Mouse (Mus musculus) forebrain, embryonic 11.5 days (tissue): ENCODE measurements at regions not wholly inside any gene's neighbourhood (a gene's known extent, or its start where the extent isn't known, plus 50 kb on each side); places are given as distances from the start of the nearest gene placed in this dataset.

Experiments
- ATAC-seq: fragments of 200-750 bp; cut with Nextera tagmentation; replicated peaks from 2 replicates; pipeline ENCODE4 v1.8.0; 2017; ENCODE audit warnings: moderate TSS enrichment; ENCODE audit not compliant: low FRiP score
- DNase-seq: peaks from one replicate; pipeline ENCODE4 v3.0.0-alpha.2; 2017; ENCODE audit warnings: low spot score
- H3K27ac ChIP-seq: fragments of 300-500 bp; sonication (generic); 2 replicates; pipeline ENCODE4 v1.5.1; 2014; ENCODE audit warnings: low read depth, low read length
- H3K27me3 ChIP-seq: fragments of 300-500 bp; sonication (generic); 2 replicates; pipeline ENCODE4 v1.6.1; 2014; ENCODE audit warnings: mild to moderate bottlenecking, low read length, mixed read lengths; ENCODE audit not compliant: control insufficient read depth, insufficient read depth
- H3K36me3 ChIP-seq: fragments of 300-500 bp; sonication (generic); 2 replicates; pipeline ENCODE4 v1.6.1; 2014; ENCODE audit warnings: mild to moderate bottlenecking, low read length, moderate library complexity, mixed read lengths; ENCODE audit not compliant: control insufficient read depth, insufficient read depth
- H3K4me1 ChIP-seq: fragments of 300-500 bp; sonication (generic); replicated peaks from 2 replicates; pipeline ENCODE4 v1.6.1; 2014; ENCODE audit warnings: low read length, mixed read lengths; ENCODE audit not compliant: control insufficient read depth, insufficient read depth
- H3K4me2 ChIP-seq: fragments of 300-500 bp; sonication (generic); 2 replicates; pipeline ENCODE4 v1.6.1; 2014; ENCODE audit warnings: low read depth, mild to moderate bottlenecking, low read length, moderate library complexity, mixed read lengths; ENCODE audit not compliant: severe bottlenecking
- H3K4me3 ChIP-seq: fragments of 300-500 bp; sonication (generic); 2 replicates; pipeline ENCODE4 v1.5.1; 2014; ENCODE audit warnings: low read depth, low read length
- H3K9ac ChIP-seq: fragments of 300-500 bp; sonication (generic); 2 replicates; pipeline ENCODE4 v1.6.1; 2014; ENCODE audit warnings: low read length
- H3K9me3 ChIP-seq: fragments of 300-500 bp; sonication (generic); 2 replicates; pipeline ENCODE4 v1.6.1; 2016; ENCODE audit warnings: low read length, mixed read lengths; ENCODE audit not compliant: control insufficient read depth
- WGBS: fragments of 180-500 bp; shearing (Covaris S2); extraction: QIAGEN DNeasy Blood & Tissue Kit; methylation state at CpG from one replicate; pipeline ENCODE4 v1.1.7; 2014; 5-methylcytosine and 5-hydroxymethylcytosine counted together

- Histone ChIP-seq H3K27ac (no peak overlapping the region), H3K4me1 (no peaks in the 10 kb centered on the region), H3K9me3 (no peaks in the 10 kb centered on the region), H3K27me3 (no peaks in the 10 kb centered on the region), H3K36me3 (no peaks in the 10 kb centered on the region), H3K4me3 (no peak overlapping the region), H3K9ac (no peak overlapping the region), H3K4me2 (no peak overlapping the region)
- WGBS = 54% methylated on average over 4 of the region's 4 CpGs
- ATAC-seq = no peak
- no peak for DNase-seq
Measured at GRCm38 (mm10) chr5:102206456-102206855, 136.7 kb upstream of the Wdfy3 start.

GRCm38 (mm10) chr5:102206953-102207352 lies 137.2 kb upstream of the Wdfy3 start:
- H3K9me3 ChIP-seq = no peaks in the 10 kb centered on the region
- WGBS = 6% methylated on average over 16 of the region's 16 CpGs
- no peaks in the 10 kb centered on the region for H3K36me3 ChIP-seq
- H3K4me2 ChIP-seq = peak overlapping the region; percentile 28; the same call in 1 of the 2 replicates
- peak; percentile 78 for DNase-seq
- H3K4me1 ChIP-seq = no peaks in the 10 kb centered on the region
- no peak overlapping the region for H3K9ac ChIP-seq
- H3K27me3 ChIP-seq = no peaks in the 10 kb centered on the region
- no peak overlapping the region for H3K4me3 ChIP-seq
- ATAC-seq = peak; percentile 87
- H3K27ac ChIP-seq = no peak overlapping the region

- H3K4me2 ChIP-seq = no peak overlapping the region
- DNase-seq (peak; percentile 57), ATAC-seq (no peak)
- no peak overlapping the region for H3K4me3 ChIP-seq
- H3K9ac ChIP-seq = no peak overlapping the region
- H3K4me1 ChIP-seq = no peaks in the 10 kb centered on the region
- no peaks in the 10 kb centered on the region for H3K36me3 ChIP-seq
- H3K27ac ChIP-seq = no peak overlapping the region
- WGBS = 68% methylated on average over 6 of the region's 6 CpGs
- no peaks in the 10 kb centered on the region for H3K9me3 ChIP-seq
- H3K27me3 ChIP-seq = no peaks in the 10 kb centered on the region
Measured at GRCm38 (mm10) chr5:102213145-102213544, 143.4 kb upstream of the Wdfy3 start.

DNA sequence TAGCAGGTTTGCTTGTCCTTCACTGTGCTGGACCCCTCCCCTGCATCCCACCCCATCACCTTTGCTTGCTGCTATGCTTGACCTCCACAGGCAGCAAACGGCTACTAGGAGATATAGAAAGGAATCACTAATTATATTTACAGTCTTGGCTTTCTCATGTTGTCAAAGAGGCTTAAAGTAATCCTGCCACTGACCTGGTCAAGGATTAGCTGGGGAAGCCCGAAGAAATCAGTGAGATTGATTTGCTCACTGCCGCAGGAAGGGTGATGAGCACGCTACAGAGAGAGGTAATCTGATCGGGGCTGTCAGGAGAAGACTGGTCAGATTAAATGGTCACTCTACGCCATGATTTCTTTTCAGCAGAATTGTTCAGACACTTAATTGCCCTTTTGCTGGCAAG lies 157.4 kb upstream of the Wdfy3 start:
- ATAC-seq (no peak), DNase-seq (no peak)
- H3K4me1 ChIP-seq = no peaks in the 10 kb centered on the region
- H3K27ac ChIP-seq = no peak overlapping the region
- H3K4me3 ChIP-seq = no peak overlapping the region
- no peaks in the 10 kb centered on the region for H3K27me3 ChIP-seq
- no peak overlapping the region for H3K4me2 ChIP-seq
- 45% methylated on average over 6 of the region's 6 CpGs for WGBS
- no peaks in the 10 kb centered on the region for H3K36me3 ChIP-seq
- H3K9me3 ChIP-seq = no peaks in the 10 kb centered on the region
- no peak overlapping the region for H3K9ac ChIP-seq

DNA sequence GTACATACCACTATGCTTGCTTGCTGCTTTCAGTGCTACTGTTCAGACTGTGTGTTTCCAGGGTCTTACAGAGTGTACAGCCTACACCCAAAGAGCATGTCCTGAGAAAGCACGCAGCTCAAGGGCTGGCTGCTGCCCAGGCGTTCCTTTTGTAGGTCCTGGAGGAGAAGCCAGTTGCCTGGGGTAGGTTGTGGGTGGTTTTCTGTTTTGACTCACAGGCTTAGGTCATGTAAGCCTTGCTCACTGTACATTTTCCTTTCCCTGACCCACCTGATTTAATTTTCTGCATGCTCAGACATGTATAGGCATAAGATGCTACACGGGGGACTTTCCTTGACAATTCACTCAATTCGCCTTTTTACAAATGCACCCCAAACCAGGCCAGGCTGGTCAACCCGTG lies 172.9 kb upstream of the Wdfy3 start:
- WGBS = 83% methylated on average over 5 of the region's 5 CpGs
- no peak overlapping the region for H3K27ac ChIP-seq

DNA sequence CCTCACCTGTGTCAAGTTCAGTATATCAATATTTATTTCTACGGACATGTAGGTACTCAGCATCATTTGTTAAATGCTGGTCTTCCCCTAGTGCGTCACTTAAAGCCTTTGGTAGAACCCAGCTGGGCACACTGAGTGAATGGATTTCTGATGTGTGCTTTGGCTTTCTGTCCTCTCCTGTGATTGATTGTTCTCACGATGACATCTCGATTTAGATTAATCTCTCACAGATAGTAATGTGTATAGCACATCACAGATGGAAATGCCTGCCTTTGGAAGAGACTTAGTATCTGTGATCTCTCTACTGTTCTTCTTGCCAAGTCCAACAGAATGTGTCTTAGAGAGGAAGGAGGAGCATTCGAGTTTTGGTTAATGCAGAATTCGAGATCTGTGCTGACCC lies 175.0 kb upstream of the Wdfy3 start:
- DNase-seq (no peak), ATAC-seq (no peak)
- no peaks in the 10 kb centered on the region for H3K9me3 ChIP-seq
- H3K4me1 ChIP-seq = no peaks in the 10 kb centered on the region
- no peak overlapping the region for H3K4me2 ChIP-seq
- H3K4me3 ChIP-seq = no peak overlapping the region
- no peaks in the 10 kb centered on the region for H3K27me3 ChIP-seq
- no peak overlapping the region for H3K27ac ChIP-seq
- H3K9ac ChIP-seq = no peak overlapping the region
- no peaks in the 10 kb centered on the region for H3K36me3 ChIP-seq
- whole genome bisulfite sequencing = 83% methylated on average over 6 of the region's 6 CpGs

More for the DNA sequence above, 172.9 kb upstream of the Wdfy3 start:
- ATAC-seq = no peak
- H3K9ac ChIP-seq = no peak overlapping the region
- no peak overlapping the region for H3K4me3 ChIP-seq
- H3K27me3 ChIP-seq = no peaks in the 10 kb centered on the region
- H3K36me3 ChIP-seq = no peaks in the 10 kb centered on the region
- no peak overlapping the region for H3K4me2 ChIP-seq
- H3K9me3 ChIP-seq = no peaks in the 10 kb centered on the region
- H3K4me1 ChIP-seq = no peaks in the 10 kb centered on the region
- no peak for DNase-seq

DNA sequence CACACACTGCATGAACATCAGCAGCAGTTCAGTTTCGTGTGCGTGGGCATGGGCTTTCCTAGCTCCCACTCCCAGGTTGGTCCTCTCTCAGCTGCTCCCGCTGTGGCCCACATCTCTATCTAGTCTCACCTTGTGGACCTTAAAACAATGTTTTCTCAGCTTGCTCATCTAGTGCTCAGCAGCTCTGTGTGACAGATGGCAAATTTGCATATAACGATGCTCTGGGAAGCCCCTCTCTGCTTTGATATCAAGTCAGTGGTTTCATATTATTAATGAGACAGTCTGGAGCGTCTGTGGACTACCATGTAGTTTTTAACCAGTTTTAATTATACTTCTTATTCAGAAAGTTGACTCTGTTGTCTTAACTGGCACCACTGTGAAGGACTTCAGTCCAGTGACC lies 179.0 kb upstream of the Wdfy3 start:
- no peak overlapping the region for H3K4me3 ChIP-seq
- no peaks in the 10 kb centered on the region for H3K9me3 ChIP-seq
- WGBS = 91% methylated on average over 5 of the region's 5 CpGs
- H3K36me3 ChIP-seq = no peaks in the 10 kb centered on the region
- no peak overlapping the region for H3K4me2 ChIP-seq
- H3K27ac ChIP-seq = no peak overlapping the region
- H3K27me3 ChIP-seq = no peaks in the 10 kb centered on the region
- H3K4me1 ChIP-seq = no peaks in the 10 kb centered on the region
- no peak for ATAC-seq
- no peak for DNase-seq
- H3K9ac ChIP-seq = no peak overlapping the region

DNA sequence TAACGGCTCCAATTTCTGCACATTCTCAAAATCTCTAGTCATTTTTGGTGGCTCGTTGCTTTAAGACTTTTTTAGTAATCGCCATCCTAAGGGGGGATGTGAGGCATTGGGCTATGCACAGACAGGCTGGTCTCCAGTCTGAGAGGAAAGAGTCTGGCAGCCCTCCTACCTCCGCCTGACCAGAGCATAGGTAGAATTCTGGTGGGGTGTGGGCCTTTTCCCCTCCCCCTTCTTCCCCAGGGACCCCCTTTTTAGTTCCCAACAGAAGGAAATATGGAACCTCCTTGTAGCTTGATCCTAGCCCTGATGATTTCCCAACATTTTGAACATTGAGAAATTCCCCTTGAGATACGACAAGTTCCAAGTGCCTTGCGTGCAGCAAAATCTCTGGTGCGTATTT lies 181.4 kb upstream of the Wdfy3 start:
- DNase-seq = no peak
- 90% methylated on average over 7 of the region's 7 CpGs for WGBS
- H3K27ac ChIP-seq = no peak overlapping the region
- no peak for ATAC-seq
- H3K4me2 ChIP-seq = no peak overlapping the region
- H3K9ac ChIP-seq = no peak overlapping the region
- H3K27me3 ChIP-seq = no peaks in the 10 kb centered on the region
- H3K4me3 ChIP-seq = no peak overlapping the region
- no peaks in the 10 kb centered on the region for H3K4me1 ChIP-seq
- H3K9me3 ChIP-seq = no peaks in the 10 kb centered on the region
- no peaks in the 10 kb centered on the region for H3K36me3 ChIP-seq

- H3K27me3 ChIP-seq = no peaks in the 10 kb centered on the region
- H3K36me3 ChIP-seq = no peaks in the 10 kb centered on the region
- DNase-seq (no peak), ATAC-seq (no peak)
- no peaks in the 10 kb centered on the region for H3K4me1 ChIP-seq
- H3K9ac ChIP-seq = no peak overlapping the region
- 15% methylated on average over 2 of the region's 2 CpGs for WGBS
- no peak overlapping the region for H3K4me2 ChIP-seq
- no peak overlapping the region for H3K27ac ChIP-seq
- no peak overlapping the region for H3K4me3 ChIP-seq
- no peaks in the 10 kb centered on the region for H3K9me3 ChIP-seq
Measured at GRCm38 (mm10) chr5:102253786-102254185, 184.1 kb upstream of the Wdfy3 start.
